Mouse (Mus musculus) testis, postnatal 14 days (tissue): Measurements from ENCODE around the gene BC051665.

ENCODE experiments used
- DNase-seq: peaks from one replicate; pipeline ENCODE4 v3.0.0; 2021; ENCODE audit warnings: low spot score

Gene BC051665

GRCm38 (mm10) chr13:60743381-60744077 lies 42.6 kb downstream of the BC051665 start:
- no peak for DNase-seq

GRCm38 (mm10) chr13:60742611-60743010 lies 43.6 kb downstream of the BC051665 start:
- no peak for DNase-seq

GRCm38 (mm10) chr13:60740248-60740647 lies 45.9 kb downstream of the BC051665 start:
- no peak for DNase-seq

- no peak for DNase-seq
Measured at GRCm38 (mm10) chr13:60738429-60738828, 47.7 kb downstream of the BC051665 start.

GRCm38 (mm10) chr13:60737632-60738324 lies 48.4 kb downstream of the BC051665 start:
- peak; percentile 53 for DNase-seq

GRCm38 (mm10) chr13:60736421-60737105 lies 49.6 kb downstream of the BC051665 start:
- no peak for DNase-seq

GRCm38 (mm10) chr13:60735306-60735705 lies 50.9 kb downstream of the BC051665 start:
- no peak for DNase-seq
